Mouse (Mus musculus) CD4-positive helper T cell, adult 2 months (primary cell): ENCODE data around the gene St6galnac3.

Experiments used
- DNase-seq: peaks from one replicate; pipeline ENCODE4 v3.0.0-alpha.2; 2012; ENCODE audit warnings: low read depth, missing footprints, low spot score

St6galnac3 gene

GRCm38 (mm10) chr3:153354186-153354987 lies 370.6 kb downstream of the St6galnac3 start:
- DNase-seq = no peak

DNA sequence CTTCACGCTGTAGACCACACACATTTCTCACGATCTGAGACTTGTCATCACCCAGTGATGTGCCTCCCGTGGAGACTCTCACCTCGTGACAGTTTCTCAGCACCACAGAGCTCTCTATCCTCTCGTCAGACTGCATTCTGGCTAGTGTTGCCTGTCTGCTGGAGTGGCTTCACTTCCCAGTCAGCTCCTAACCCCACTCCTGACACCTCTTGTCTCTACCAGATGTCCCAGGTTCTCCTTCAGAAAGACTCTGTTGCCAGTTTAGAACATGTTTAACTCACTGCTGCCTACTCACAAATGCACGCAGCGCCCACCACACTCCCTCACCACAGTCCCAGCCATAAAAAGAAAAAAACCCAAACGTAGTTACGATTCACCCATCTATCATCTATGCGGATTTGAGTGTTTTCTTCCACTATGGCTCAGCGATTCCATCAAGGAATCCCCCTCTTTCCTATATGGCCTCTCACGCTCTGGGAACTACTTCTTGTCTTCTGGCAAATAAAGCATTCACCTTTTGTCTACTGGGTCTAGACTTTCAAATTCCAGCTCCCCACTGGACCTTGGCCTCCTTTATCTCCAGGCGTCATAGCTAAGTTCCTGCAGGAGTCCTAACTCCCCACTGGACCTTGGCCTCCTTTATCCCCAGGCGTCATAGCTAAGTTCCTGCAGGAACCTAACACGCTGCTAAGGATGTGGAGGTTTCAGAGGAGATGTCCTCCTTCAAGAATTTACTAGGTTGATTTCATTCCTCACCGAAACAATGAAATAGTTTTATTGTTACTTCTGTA lies 371.5 kb downstream of the St6galnac3 start:
- DNase-seq = no peak

DNA sequence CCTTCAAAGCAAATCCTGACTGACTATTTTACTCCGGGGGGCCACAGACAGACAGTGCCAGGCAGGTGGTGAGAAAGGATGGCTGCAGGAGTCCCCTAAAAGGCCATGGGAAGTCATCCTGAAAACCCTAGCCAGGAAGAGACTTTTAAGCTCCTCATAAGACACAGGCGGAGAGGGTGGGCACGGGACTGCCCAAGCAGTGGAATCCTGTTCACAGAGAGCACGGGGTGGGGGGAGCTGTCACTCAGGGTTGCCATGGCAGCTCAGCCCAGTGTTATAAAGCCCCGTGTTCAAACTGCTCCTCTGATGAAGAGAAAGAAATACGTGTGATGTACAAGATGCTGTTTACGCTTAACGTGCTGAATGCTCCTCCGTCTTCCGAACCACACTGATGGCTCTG lies 375.0 kb downstream of the St6galnac3 start:
- no peak for DNase-seq

GRCm38 (mm10) chr3:153348797-153349465 lies 376.0 kb downstream of the St6galnac3 start:
- no peak for DNase-seq

DNA sequence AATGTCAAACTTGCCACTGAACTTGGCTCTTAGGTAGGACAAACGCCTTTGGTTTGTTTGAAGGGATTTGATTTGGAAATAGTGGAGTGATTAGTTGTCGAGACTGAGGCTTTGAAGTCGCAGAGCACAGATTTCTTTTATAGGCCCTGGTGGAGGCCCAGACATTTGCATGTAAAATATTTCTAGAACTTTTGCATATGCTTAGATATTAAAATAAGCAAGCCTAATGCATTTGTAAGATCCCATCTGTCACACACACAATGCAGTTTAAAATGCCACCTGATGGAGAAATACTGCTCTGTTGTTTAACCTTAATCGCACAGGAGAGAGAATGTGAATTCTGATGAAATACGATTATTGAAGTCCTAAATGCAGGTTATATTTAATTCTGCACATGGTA lies 380.0 kb downstream of the St6galnac3 start:
- no peak for DNase-seq

GRCm38 (mm10) chr3:153339940-153340339 lies 385.0 kb downstream of the St6galnac3 start:
- no peak for DNase-seq

DNA sequence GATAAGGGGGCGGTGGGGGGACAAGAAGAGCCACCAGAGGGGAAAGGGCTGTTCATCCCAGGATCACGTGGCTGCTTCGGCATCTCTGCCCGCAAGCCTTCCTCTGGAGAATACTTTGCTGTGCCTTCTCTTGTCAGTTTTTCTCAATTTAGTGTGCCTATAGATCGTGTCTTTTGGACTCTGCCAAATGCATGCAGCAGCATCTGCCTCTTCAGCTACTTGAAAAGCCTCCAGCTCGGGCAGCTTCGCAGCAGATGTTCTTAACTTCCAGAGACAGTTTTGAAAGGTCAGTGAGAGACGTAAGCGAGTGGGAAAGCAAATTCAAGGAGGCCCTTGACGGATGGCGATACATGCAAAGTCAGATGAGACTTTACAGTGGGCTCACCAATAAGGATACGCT lies 385.9 kb downstream of the St6galnac3 start:
- DNase-seq = no peak

DNA sequence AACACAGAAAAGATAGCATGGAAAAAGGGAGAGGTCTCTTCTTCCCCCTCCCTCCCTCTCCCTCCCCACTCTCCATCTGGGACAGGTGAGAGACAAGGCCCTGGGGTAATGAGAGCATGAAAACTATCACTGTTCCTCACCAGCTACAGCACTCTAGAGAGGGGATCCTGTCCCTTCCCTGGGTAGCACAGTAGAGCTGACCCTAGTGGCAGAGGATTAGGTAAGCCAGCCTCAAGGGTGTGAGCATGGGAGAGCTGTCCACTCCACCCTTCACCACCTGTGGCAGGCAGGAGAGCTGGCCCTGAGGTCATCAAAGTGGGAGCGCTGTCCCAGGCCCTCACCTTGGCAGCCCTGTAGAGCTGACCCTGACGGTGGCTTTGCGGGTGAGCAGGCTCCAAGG lies 387.2 kb downstream of the St6galnac3 start:
- no peak for DNase-seq

- no peak for DNase-seq
Measured at GRCm38 (mm10) chr3:153337221-153337620, 387.8 kb downstream of the St6galnac3 start.

DNA sequence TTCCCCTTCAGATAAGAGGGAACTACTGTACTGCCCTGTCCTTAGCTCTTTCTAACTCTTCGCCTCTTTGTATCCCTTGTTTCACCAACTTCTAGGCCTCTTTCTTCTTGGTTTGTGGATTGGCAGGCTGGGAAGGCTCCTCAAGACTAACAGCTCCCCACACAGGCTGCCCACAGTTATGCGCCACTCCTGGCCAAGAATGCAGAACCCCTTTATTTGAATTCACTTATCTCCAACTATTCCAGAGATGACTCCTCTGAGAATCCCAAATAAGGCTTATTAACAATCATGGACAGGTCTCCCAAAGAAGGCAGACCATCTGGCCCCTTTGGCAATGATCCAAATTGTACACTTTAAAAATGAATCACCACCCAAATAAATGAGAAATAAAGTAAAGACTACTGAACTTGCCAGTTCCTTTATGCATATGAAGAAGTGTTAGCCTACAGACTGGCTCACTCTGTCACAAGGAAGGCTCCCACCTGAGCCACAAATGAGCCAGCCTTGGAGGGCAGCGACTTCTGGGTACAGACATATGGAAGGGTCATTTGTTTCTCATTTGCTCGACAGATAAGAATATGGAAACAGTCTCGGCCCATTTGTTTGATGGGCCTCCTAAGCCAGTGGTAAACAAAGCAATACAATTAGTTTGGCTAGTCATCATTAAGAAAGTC lies 390.7 kb downstream of the St6galnac3 start:
- no peak for DNase-seq

DNA sequence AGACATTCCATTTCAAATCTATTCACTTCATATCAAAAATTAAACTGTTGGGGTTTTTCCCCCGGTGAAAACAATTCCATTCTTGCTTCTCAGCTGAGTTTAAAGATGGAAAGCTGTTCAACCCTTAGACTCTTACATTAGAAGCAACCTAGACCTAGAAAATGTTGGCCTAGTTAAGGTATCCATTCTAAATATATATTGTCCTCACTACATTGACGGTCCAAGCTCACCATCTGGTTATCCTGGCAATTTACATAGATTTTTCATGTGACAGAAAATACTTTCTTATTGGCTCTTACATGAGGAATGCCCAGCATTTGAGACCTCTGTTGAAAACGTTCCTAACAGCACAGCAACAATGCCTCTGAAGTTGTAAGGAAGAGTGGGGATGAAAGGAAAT lies 400.7 kb downstream of the St6galnac3 start:
- DNase-seq = no peak

- DNase-seq = no peak
Measured at GRCm38 (mm10) chr3:153323446-153323845, 401.5 kb downstream of the St6galnac3 start.

DNA sequence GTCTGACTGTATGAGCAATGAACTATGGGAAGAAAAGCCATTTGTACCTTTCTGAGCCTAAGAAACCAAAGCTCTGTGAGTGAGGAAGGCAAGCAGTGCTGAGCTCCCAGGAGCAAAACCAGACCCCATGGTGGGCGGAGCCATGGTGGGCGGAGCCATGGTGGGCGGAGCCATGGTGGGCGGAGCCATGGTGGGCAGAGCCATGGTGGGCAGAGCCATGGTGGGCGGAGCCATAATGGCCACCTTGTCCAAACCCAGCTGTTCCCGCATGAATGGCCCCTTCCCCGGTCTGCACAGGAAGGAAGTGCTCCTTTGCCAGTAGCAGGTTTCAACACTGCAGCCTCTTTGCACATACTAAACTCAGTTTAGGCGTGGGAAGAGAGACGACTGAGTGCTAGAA lies 411.4 kb downstream of the St6galnac3 start:
- DNase-seq = no peak

DNA sequence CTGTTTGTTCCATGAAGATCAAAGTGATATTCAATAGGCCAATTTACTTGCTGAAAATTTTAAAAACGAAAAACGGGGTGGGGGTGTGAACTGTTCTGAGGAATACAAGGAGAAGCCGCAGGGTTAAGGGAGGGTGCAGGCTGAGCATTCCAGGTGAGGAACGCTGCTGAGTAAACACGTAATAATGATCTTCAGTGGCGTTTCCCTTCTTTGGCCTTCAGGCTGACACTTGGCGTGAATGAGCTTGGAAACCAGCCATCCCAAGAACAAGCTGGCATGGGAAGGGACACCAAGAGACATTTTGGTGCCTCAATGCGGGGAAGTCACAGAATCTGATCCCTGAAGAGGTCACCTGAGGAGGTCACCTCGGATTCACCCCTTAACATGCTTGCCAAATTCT lies 411.8 kb downstream of the St6galnac3 start:
- no peak for DNase-seq

GRCm38 (mm10) chr3:153312006-153312405 lies 413.0 kb downstream of the St6galnac3 start:
- peak; percentile 12 for DNase-seq

- DNase-seq = no peak
Measured at GRCm38 (mm10) chr3:153308379-153308778, 416.6 kb downstream of the St6galnac3 start.

- no peak for DNase-seq
Measured at GRCm38 (mm10) chr3:153305153-153305552, 419.8 kb downstream of the St6galnac3 start.

DNA sequence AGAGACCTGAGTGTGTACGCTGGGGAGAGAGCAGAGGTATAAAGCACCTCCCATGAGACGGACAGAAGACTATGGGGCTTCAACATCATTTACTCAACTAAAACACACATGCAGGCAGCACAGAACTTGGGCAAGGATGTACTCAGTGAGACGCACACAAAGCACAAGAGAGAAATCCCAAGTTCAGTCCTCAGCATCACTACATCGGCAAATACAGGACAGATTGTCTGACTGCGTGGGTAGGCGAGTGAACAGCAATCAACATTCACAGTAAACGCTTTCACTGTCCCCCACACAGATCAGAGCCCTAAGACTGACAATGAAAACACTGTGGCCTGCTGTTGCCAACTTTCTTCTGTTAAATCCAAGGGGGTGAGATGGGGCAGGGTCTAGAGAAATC lies 422.6 kb downstream of the St6galnac3 start:
- no peak for DNase-seq

GRCm38 (mm10) chr3:153296375-153297068 lies 428.5 kb downstream of the St6galnac3 start:
- DNase-seq = no peak

- DNase-seq = no peak
Measured at GRCm38 (mm10) chr3:153292853-153293252, 432.1 kb downstream of the St6galnac3 start.

DNA sequence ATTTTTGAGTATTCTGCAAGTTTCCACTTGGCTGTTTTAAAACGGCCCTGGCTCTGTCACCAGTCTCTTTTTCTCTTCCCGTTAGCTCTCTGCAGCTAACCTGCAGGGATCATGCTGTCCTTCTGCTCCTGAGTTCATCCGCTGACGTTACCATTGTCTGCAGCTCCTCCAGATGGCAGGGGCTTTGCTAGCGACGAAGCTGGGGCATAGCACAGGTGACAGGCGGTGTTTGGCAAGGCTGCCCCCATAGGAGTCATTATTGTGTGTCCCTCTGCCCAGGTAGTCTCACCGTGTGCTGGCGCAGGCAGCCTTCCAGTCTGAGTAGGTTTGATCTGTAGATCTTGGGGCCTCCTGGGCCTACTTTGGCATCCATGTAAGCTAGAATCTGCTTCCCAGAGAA lies 432.6 kb downstream of the St6galnac3 start:
- DNase-seq = no peak
